Mouse (Mus musculus) lung, postnatal 14 days (tissue): ENCODE measurements around the gene Ripor1.
"Not testable (repeated sequence)": the region's sequence is repeated elsewhere in the genome, so short reads cannot be mapped to it uniquely, and the experiment has no call there.

Experiments used
- DNase-seq: peaks from one replicate; pipeline ENCODE4 v3.0.0; 2021

The Ripor1 gene

DNA sequence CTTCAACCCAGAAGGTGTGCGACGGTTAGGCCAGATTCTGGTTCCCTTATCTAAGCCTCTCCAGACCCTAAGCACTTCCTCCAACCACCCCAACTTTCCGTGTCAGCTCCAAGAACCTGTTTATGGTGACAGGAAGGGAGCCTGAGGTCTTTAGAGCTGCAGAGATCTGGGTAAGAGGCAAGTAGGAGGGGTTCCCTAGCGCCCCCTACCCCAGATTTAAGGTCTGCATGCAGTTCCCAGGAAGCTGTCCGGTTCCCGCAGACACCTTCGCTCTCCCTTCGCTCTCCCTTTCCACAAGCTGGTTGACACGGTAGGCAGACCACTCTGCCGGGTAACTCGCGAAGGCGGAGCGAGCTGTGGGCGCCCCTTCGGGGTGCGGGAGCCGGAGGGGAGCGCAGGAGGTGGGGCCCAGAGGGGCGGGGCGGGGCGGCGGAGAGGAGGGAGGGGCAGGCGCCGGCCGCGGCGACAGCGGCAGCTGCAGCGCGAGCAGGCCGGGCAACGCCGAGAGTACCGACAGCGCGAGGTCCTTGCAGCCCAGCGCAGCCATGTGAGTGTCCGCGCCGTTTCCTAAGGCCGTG is at the start of gene Ripor1:
Gene Ripor1 (plus strand): TSS at position 452 of the 578 bp plus-strand sequence.
- peak; percentile 84 for DNase-seq

DNA sequence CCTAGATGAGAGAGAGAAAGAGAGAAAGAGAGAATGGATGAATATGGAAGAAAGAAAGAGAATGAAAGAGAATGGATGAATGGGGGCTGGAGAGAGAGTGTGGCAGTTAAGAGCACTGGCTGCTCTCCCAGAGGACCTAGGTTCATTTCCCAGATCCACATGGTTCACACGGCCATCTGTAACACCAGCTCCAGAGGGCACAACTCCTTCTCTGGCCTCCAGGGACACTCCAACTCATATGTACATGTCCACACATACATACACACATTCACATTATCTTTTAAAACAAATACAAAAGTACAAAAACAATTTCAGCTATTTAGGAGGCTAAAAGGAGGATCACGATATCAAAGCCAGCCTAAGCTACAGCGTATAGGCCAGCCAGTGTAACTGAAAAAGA is 42.2 kb upstream of the Ripor1 start:
- DNase-seq: no peak

DNA sequence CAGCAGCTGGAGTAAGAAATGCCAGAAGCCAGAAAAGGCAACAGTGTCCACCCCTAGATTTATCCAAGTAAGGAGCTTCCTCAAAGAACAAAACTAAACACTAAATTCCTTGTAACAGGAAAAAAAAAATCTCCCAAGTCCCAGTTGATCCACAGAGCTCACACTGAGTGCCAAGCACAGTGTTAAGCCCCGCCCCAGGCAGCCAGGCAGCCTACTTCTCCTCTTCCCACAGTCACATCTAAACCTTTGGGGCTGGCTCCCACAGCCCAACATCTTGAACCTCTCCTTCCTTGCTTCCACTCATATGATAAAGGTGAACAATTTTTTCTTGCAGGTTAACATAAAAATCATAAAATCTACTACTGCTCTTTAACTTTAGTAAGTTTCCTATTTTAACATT is 41.2 kb upstream of the Ripor1 start:
- no peak for DNase-seq

DNA sequence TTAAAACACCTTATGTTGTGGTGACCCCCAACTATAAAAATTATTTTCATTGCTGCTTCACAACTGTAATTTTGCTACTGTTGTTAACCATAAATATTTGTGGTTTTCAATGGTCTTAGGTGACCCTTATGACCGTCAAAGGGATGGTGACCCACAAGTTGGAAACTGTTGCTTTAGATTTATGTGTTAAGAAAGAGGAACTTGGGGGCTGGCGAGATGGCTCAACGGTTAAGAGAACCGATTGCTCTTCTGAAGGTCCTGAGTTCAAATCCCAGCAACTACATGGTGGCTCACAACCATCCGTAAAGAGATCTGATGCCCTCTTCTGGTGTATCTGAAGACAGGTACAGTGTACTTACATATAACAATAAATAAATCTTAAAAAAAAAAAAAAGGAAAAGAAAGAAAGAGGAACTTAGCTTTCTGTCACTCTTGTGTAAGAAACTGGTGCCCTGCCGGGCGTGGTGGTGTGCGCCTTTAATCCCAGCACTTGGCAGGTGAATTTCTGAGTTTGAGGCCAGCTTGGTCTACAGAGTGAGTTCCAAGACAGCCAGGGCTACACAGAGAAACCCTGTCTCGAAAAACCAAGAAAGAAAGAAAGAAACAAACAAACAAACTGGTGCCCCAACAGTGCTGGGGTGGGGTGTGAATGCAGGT is 40.4 kb upstream of the Ripor1 start:
- DNase-seq: not testable (repeated sequence)

DNA sequence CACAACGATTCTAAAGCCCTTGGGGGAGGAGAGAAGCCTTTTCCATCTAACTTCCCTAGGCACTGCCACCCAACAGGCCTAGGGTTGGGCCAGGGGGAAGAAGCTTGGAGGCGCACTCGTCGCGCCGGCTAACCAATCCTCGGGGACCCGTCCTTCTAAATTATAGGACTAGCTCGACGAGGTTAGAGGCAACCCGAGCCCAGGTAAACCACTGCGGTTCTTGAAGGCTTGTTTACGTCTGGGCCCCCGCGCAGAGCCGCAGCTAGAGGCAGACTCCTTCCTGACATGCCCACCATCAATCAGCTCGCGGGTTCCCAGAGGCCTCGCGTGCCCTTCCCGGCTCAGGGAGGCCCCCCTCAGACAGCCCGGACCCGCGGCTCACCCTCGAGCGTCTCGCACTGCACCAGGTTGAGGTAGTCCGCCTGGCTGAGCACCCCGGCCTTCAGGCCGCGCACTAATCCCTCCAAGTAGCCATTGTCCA is 39.6 kb upstream of the Ripor1 start:
- DNase-seq: no peak

DNA sequence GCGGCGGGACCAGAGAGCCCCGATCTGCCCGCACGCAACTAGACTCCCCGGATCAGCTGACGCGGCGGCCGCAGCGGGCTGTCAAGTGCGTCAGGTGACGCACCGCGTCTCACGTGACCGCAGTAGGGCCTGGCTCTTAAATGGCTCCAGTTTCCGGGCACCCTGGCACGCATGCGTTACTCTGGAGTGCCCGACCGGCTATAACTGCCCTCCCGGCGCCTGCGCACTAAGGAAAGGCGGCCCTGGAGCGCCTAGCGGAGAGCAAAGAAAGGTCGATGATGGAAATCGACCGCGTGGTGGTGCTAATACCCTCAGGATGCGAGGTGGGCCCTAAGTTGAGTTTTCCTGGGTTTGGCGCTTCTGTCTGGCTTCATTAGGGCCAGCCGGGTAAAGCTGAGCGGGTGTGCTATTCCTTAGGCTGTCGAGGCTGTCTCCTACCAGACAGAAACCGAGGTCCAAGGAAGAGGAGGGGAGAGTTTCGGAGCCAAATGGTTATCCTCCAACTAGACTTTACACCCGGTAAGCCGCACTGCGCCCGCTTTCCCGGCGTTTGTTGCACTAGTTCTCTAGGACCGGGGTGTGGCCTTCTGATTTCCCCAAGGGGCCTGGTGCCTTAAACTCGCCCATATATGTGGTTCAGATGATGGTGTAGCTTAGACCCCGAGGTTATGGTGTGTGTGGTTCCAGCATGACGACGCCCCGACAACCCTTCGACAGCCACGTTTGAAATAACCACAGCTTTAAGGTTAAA is 38.9 kb upstream of the Ripor1 start, which contains the start of gene Atp6v0d1:
Gene Atp6v0d1 (minus strand): TSS at position 96 of the 751 bp plus-strand sequence.
- peak; percentile 99 for DNase-seq

DNA sequence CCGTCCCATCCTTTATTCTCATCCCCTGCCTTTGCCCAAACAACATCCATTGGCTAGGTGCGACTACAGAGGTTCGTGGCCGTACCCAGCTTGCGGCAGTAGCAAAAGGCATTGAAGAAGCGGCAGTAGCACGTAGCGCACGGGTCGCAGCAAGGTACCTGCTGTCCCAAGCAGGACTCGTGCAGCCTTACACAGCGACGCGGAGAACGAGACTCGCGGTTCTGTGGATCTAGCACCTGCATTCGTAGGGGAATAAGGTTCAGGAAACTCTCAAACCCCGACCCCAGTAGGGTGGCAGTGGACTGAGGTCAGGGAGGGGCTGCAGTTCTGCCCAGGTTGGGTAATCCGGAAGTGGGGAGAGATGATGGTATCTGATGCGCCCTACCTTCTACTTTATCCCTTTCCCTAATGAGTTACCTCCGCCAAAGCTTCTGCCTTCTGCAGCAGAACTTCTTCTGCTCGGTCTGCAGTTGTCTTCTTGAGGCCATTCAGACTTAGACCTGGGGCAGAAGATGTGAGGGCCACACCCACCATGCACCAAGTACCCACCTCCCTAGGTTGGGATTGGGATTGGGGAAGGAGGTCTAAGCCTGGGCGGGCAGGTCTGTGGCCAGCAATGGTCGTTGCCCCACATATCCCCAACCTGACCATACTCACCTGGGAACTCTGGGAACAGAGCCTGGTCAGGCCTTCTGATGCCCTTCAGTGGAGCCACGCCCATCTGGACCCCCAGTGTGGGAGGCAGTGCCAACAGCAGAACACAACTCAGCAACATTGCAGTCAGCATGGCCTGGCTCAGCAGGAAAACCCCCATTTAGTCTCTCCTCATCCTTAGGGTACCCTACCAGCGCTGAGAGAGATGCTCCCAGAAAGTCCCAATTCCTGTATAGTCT is 38.1 kb upstream of the Ripor1 start:
- DNase-seq: peak; percentile 29

DNA sequence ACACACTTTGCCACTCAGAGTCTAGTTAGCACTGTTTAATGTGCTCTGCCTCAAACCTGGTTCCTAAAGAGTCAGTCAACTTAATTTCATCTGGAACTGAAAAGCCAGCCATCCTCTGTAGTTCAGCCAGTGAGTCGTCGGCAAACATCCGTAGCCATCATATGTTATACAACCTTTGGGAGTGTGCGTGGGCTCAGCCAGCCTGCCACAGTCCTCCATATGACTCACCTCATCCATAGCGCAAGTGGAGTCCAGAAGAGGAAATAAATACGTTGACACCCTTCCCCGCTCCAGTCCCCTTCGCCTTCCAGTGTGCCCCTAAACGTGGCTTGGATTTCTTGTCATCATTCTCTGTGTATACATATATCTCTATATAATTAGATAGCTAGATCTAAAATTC is 33.2 kb upstream of the Ripor1 start:
- DNase-seq: no peak

DNA sequence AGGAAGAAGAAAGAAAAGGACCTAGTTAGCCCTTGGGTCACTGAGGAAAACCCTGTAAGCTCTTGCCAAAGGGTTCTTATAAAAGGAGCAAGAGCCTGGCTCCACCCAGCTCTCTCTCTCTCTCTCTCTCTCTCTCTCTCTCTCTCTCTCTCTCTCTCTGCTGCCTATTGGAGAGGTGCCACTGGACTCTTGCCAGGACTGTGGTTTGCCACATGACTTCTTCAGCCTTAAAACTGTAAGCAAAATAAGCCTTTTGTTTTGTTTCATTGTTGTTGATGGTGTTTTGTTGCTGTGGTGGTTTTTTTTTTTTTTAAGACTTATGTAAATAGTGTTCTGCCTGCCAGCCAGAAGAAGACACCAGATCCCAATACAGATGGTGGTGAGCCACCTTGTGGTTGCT is 31.6 kb upstream of the Ripor1 start:
- DNase-seq: peak; percentile 64

DNA sequence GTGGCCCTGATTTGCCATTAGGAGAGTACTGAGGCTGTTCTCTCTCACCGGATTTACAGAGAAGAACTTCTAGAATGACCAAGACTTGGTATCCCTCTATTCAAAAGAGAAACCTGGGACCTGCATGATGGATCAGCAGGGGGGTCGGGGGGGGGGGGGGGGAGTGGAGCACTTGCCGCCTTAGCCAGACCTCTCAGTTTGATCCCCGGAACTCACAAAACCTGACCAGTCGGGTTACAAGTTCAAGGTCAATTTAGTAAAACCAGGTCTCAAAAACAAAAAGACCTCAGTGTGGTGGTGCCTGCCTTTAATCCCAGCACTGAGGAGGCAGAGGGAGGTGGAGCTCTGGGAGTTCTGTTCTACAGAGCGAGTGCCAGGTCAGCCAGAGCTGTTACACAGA is 30.3 kb upstream of the Ripor1 start:
- no peak for DNase-seq

DNA sequence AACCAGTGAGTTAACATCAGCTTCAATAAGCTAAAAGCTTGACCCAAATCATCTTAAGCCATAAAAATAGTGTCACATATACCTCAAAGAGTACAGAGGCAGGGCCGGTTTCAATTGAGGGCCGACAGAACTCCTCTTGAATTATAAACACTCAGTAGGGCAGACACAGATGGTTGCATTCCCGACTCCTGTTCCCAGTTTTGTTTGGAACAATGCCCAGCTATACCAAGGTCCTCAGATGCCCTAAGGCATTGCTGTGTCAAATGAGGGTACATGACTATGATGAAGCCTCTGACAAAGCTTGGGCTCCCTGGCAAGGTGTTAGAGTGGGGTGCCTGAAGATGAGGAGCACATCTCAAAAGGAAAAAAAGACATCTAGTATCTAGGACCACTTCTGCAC is 29.5 kb upstream of the Ripor1 start:
- no peak for DNase-seq

DNA sequence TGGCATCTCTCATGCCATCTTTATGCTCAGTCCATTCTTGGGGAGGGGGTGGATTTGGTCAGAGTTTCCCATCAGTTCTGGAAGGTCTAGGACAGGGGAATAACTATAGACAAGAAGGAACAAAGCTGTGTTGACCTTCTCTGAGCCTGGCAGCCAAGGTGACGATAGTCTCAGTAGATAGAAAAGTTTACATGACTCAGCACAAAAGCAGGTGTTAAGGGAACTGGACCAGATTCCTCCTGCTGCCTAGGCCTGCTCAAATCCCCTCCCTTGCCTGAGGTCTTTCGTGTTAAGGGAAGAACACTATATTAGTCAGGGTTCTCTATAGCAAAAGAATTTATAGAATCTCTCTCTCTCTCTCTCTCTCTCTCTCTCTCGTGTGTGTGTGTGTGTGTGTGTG is 25.3 kb upstream of the Ripor1 start:
- DNase-seq: no peak

DNA sequence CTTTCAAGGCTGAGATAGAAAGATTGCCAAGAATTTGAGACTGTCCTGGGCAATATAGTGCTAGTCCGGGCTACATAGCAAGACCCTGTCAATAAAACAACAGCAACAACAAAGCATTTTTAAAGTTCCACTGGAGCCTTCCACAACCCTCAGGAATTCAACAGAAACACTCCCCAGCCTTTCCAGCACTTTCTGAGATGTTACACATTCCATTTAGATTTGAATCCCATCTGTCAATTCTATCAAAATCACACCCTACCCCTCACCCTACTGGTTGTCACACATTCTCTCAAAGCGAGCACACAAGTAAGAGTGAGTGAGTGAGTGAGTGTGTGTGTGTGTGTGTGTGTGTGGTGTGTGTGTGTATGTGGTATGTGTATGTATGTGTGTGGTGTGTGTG is 12.6 kb upstream of the Ripor1 start:
- no peak for DNase-seq

DNA sequence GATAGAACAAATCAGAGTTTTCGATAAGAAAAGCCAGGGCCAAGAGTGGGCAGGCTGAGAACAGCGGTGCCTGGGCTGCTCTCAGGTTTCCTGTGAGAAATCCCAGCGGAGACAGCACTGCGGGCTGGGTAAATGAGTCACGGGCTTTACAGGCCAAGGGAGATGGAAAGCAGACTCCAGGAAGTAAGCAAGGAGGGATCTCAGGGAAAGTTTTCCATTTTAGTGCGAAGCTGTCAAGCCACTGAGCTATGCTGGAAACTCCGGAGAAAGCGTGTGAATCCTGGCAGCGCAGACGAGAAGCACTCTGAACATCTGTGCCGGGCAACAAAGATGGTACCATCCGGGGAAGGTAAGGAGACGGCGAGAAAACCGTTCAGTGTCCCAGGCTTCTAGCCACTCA is 11.2 kb upstream of the Ripor1 start:
- no peak for DNase-seq

DNA sequence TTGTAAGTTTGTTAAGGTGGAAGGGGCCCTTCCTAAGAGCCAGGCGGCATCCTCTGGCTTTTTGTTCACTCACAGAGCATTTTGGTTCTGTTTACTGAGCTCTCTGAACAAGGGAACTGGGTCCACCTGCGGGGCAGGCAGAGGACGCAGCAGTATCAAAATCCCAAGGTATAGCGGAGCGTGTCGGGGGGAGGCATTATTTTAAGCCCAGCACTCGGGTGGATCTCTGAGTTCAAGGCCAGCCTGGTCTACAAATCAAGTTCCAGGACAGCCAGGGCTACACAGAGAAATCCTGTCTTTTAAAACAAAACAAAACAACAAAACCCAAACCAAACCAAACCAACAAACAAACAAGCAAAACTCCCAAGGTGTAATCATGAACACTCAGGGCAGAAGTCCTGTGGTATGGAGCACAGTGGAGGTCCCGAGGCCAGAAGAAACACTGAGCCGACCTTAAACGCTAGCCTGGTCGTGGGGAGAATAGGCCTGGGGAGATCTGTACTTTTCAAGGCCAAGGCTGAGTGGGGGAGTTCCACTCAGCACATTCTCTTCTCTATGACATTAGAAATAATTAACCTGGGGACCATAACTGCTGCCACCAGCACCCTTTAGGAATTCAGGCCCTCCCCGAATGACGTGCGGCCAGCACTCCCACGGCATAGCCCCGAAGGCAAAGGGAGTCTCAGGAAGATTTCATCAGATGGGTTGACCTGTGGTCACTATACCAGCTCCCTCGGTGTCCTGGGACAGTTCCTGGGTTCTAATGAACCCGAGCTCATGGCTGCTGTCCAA is 10.4 kb upstream of the Ripor1 start:
- no peak for DNase-seq

DNA sequence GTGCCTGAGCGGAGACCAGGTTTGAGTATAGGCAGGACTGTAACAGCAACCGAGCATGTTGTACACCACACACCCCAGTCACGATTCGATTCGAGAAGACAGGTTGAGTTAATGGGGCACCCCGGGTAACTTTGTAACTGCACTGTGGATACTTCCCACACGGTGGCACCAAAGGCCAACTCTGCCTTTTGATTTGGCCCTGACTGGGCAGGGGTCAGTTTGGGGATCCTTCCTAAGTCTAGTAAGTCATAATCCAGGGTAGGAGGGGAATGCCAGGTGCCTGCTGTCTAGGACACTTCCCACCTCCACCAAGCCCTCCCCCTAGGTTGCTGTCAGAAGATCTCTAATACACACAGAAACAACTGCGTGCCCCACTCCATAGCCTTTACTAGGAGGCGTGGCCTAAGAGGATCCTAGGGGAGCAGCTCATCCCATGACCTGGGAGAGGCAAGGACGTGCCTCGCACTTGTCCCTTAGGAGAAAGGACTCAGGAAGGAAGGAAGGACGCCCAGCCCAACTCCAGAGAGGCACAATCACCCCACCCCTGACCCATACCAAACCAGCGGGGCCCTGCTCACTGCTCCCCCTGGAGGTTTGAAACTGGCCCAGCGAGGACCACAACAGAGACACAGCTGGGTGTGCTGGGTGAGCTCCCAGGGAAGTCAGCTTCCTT is 8.6 kb upstream of the Ripor1 start:
- peak; percentile 86 for DNase-seq

DNA sequence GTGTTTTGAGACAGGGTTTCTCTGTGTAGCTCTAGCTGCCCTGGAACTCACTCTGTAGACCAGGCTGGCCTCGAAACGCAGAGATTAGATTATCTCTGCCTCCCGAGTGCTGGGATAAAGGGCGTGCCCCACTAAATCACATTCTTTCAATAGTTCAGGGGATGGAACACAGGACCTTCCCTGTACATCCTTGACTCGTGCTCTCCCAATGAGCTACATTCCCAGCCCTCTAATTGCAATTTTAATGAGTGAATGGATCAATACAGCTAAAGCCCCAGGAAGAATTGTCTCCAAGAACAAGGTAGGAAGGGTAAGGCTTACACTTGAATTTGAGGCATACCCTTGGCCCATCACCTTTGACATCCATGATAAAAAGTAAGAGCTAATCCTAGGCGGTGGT is 6.3 kb upstream of the Ripor1 start:
- no peak for DNase-seq

DNA sequence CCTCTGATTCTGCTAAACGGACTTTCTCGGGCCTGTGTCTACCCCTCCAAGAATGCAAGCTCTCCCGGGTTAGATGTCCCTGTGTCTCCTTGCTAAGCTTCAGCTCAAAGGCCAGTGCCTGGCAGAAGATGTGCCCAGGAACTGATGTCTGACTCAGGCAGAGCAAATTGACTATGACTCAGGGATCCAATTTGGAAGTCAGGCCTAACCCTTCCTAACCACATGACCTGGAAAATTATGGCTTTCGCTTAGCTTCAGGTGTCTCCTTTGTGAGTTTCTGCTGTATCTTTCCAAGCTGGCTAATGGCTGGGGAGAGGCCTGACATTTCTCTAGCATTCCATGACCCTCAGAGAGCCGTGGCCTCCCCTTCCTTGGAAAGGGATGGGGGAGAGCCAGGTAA is 3.8 kb upstream of the Ripor1 start:
- DNase-seq: no peak

DNA sequence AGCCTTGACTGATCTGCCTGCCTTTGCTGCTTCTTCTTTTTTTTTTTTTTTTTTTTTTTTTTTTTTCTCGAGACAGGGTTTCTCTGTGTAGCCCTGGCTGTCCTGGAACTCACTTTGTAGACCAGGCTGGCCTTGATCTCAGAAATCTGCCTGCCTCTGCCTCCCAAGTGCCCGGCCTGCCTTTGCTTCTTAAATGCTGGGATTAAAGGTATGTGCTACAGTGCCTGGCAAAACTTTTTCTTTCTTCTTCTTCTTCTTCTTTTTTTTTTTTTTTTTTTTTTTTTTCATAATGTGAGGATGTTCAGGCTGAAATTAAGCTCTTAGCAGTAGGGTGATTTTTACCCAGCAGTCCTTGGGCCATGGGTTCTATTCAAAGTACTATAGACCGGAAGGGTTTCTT is 2.5 kb upstream of the Ripor1 start:
- not testable (repeated sequence) for DNase-seq

DNA sequence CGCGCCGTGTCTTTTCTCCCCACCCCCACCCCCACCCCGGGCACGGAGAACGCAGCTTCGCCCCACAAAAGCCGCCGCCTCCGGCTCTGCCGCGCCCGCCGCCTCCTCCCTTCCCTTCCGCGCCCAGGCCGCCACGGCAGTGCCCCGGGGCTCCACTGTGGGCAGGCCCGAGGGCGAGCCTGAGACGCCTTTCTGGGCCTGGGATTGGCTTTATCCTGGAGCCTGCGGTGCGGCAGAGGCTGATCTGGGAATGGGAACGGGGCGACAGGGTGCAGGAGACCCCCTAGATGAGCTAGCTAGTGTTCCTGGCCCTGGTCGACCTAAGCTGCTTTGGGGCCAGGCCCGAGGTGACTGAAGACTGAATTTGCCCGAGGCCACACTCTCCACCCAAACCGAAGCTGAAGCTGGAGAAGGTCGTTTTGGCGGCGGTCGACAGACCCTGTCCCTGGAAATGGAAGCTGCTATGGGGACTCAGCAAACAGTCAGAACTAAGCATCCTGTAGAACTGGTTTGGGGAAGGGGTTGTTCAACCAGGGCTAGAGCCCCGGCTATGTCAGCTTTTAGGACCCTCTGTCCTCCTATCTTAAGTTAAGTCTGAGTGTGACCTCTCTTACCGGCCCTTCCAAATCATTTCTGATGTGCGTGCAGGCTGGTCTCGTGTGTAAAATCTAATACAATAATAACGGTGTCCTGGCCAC is 585 bp downstream of the Ripor1 start:
- DNase-seq: peak; percentile 54
